Mouse (Mus musculus) ES-E14 (cell line): ENCODE measurements around the gene Serbp1.

Experiments used
- MAFK ChIP-seq: IDR thresholded peaks from 2 replicates; pipeline ENCODE4 v1.6.1; 2014; ENCODE audit warnings: mild to moderate bottlenecking, low read depth, low read length, inconsistent platforms; ENCODE audit not compliant: insufficient read depth
- ZC3H11A ChIP-seq: IDR thresholded peaks from 2 replicates; pipeline ENCODE4 v1.6.1; 2012; ENCODE audit warnings: low read depth, mild to moderate bottlenecking, inconsistent platforms, low read length, borderline replicate concordance

- TF ChIP-seq MAFK (no peak), ZC3H11A (no peak)
Measured at GRCm38 (mm10) chr6:67296126-67296525, 58.1 kb downstream of the Serbp1 start.
